Mouse (Mus musculus) testis, adult 2 months (tissue): ENCODE results near the gene Pls1.

Experiments
- CTCF ChIP-seq: fragments of 200-500 bp; IDR thresholded peaks from 2 replicates; pipeline ENCODE4 v1.5.1; 2012; ENCODE audit warnings: low read depth, mild to moderate bottlenecking, inconsistent platforms, low read length, moderate library complexity; ENCODE audit not compliant: control insufficient read depth, insufficient read depth, insufficient replicate concordance
- POLR2A ChIP-seq: fragments of 200-500 bp; IDR thresholded peaks from 2 replicates; pipeline ENCODE4 v1.6.1; 2012; ENCODE audit warnings: low read depth, mild to moderate bottlenecking, inconsistent platforms, low read length, moderate library complexity; ENCODE audit not compliant: control insufficient read depth

DNA sequence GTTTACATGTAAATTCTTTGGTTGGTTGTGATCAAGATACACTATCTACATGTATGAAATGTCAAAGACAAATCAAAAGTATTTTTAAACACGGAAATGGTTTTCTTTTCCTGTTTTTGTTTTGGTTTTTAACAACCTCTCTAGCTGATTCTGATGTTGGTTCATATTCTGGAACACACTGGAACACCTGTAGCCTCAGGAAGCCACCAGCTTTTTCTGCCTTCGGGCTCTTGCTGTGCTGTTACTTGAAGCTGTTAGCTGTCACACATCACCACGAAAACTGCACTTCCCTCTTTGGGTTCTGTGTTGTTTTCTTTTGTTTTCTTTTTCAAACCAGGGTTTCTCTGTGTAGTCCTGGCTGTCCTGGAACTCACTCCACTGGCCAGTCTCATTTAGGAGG, 10.3 kb downstream of the Pls1 start:
- TF ChIP-seq POLR2A (no peak), CTCF (no peak)
